Mouse (Mus musculus): ENCODE results near the gene Gcfc2.

DNA sequence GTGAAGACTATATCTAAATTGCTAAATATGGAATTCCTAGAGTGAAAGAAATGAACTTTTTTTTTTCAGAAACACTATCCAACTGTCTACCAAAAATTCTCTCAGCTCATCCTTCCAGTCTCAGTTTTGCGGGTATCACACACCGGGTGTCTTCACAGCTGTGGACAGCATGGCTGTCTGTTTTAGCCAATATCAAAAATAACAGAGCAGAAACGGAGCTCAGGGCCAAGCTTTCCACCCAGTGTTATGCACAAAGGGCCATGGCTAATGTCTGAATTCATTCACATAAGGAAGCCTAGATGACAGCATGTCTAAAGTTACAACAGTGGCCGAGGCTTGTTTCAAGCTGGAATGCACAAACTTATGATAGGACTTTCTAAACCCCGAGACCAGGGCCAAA is 12.2 kb upstream of the Gcfc2 start:
- TF ChIP-seq CTCF (IDR thresholded peaks at IDR 0.05; ENCODE audit: insufficient read depth, low read length) = no peak
- no peak for TF ChIP-seq POLR2A (IDR thresholded peaks at IDR 0.05; ENCODE audit: borderline replicate concordance, extremely low read depth, low read depth, low read length)

Measured in lung, adult 2 months (tissue).